Mouse (Mus musculus): ENCODE results near the gene Crtc1. TPM values are rescaled to one million over a fixed set of nuclear protein-coding genes. Genes with fewer than 3 reads are reported as not detected.

Crtc1 gene
- total and polyA plus RNA-seq, 3 experiments, result 20.6 to 50.5 (median 25.0) TPM

- DNase-seq, result peak; percentile 40
These were observed 49.7 kb downstream of the Crtc1 start for GRCm38 (mm10) chr8:70389678-70390077.

GRCm38 (mm10) chr8:70383287-70383686 lies 56.1 kb downstream of the Crtc1 start:
- peak; percentile 80 for DNase-seq

GRCm38 (mm10) chr8:70380069-70380468 lies 59.3 kb downstream of the Crtc1 start:
- no peak for DNase-seq

GRCm38 (mm10) chr8:70377049-70377448 lies 62.3 kb downstream of the Crtc1 start:
- no peak for DNase-seq

- DNase-seq, result no peak
These were observed 63.1 kb downstream of the Crtc1 start for GRCm38 (mm10) chr8:70376275-70376741.

- peak; percentile 21 for DNase-seq
These were observed 64.0 kb downstream of the Crtc1 start for GRCm38 (mm10) chr8:70375212-70375859.

GRCm38 (mm10) chr8:70374318-70374927 lies 65.0 kb downstream of the Crtc1 start:
- peak; percentile 88 for DNase-seq

GRCm38 (mm10) chr8:70373397-70374317 lies 65.7 kb downstream of the Crtc1 start, which contains the start of gene Comp:
Gene Comp, plus strand, starts transcription at chr8:70373558.
- DNase-seq, result no peak

- no peak for DNase-seq
These were observed 67.4 kb downstream of the Crtc1 start for GRCm38 (mm10) chr8:70371951-70372350.

GRCm38 (mm10) chr8:70370476-70370875 lies 68.9 kb downstream of the Crtc1 start:
- no peak for DNase-seq

- DNase-seq, result no peak
These were observed 72.8 kb downstream of the Crtc1 start for GRCm38 (mm10) chr8:70366588-70366987.

- DNase-seq, result peak; percentile 52
These were observed 75.3 kb downstream of the Crtc1 start for GRCm38 (mm10) chr8:70364066-70364465.

- no peak for DNase-seq
These were observed 77.8 kb downstream of the Crtc1 start for GRCm38 (mm10) chr8:70361484-70362032.

GRCm38 (mm10) chr8:70360769-70361168 lies 78.6 kb downstream of the Crtc1 start:
- DNase-seq, result no peak

- no peak for DNase-seq
These were observed 80.0 kb downstream of the Crtc1 start for GRCm38 (mm10) chr8:70359411-70359810.

- no peak for DNase-seq
These were observed 83.3 kb downstream of the Crtc1 start for GRCm38 (mm10) chr8:70356111-70356510.

GRCm38 (mm10) chr8:70354004-70354403 lies 85.4 kb downstream of the Crtc1 start:
- no peak for DNase-seq

- DNase-seq, result peak; percentile 99
These were observed 86.1 kb downstream of the Crtc1 start, which contains the start of gene Upf1 for GRCm38 (mm10) chr8:70353194-70353817. Gene Upf1, minus strand, starts transcription at chr8:70353278.

GRCm38 (mm10) chr8:70352657-70353151 lies 86.7 kb downstream of the Crtc1 start:
- no peak for DNase-seq

- no peak for DNase-seq
These were observed 87.4 kb downstream of the Crtc1 start for GRCm38 (mm10) chr8:70352000-70352384.

Measured in adrenal gland, adult 2 months (tissue).